Mouse (Mus musculus): Measurements from ENCODE around the gene Gars. TPM values are rescaled to one million over a fixed set of nuclear protein-coding genes. Genes with fewer than 3 reads are reported as not detected.

Gars gene
- 85.1 TPM for total RNA-seq (2023)

DNA sequence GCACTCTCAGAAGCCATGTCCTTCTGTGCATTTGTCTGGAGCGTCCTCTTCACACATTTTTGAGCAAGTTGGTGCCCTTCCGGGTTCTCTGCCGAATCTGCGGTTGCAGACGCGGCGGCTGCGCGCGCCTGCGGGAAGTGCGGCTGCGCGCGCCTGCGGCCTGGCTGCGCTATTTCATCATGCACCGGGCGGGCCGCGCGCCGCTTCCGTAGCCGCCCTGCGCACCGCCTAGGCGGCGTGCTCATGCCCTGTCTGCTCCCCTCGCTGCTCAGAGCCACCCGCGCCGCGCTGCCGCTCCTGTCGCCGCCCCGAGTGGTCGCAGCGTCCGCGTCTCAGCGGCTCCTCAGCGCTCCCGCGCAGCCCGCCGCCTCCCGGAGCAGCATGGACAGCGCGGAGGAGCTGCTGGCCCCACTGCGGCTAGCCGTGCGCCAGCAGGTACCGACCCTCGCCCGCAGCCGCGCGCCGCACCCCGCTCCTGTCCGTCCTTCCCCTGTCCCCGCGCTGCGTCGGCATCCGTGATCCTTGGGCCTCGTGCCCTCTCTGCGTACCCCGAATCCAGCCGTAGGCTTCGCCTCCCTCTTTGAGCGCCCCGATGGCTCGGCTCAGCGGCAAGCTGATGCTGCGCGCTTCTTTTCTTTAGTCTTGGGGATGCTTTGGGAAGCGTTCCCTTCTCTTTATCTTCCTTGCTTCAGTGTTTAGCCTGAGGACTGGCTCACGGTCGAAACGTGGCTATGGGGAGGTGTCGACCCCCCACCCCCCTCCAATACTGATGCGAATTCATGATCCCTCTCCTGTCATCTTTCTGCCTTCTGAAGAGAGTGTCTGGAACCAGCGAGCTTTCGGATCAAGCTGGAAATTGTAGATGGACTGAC lies at the start of gene Gars:
Gene Gars (plus strand): TSS at position 209 of the 872 bp plus-strand sequence.

DNA sequence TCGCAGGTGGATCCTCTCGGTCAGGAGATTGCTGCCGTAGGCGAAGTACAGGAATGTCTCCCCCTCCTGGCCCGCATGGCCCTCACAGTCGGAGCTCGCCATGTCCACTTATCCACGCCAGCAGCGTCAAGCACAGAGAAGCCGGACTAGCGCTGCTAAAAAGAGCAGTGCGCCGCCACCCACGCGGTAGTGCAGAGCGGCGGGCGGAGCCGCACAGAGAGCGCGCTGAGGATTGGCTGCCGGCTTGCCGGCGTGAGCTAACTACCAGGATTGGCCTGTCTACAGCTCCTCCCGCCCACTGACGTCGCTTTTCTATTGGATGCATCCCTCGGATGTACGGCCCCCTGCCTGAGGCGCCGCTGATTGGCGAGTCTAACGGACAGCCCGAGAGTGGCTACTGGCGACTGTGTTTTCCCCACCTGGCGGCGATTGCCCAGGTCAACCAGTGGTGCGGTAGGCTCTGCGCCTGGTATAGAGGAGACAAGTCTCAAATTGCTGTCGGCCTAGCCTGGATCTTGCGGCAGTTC lies 45.0 kb upstream of the Gars start, which contains the start of gene Ggct:
Gene Ggct (minus strand): TSS at position 217 of the 527 bp plus-strand sequence.

Other genes starting within 250 kb of the Gars start
- gene Znrf2, start 221.1 kb upstream of the Gars start, total RNA-seq (2023): 103 TPM
- 25.5 TPM for gene Nod1, start 65.4 kb upstream of the Gars start, total RNA-seq (2023)
- 21.1 TPM for gene Ggct, start 45.1 kb upstream of the Gars start, total RNA-seq (2023)
- gene Crhr2, start 95.0 kb downstream of the Gars start, total RNA-seq (2023): not detected
- not detected for gene Inmt, start 137.0 kb downstream of the Gars start, total RNA-seq (2023)
- 0.15 TPM for gene Mindy4, start 165.4 kb downstream of the Gars start, total RNA-seq (2023)

Data from CD8-positive naive resting alpha-beta T cell, adult 57 days (primary cell).